Mouse (Mus musculus): ENCODE measurements at regions not wholly inside any gene's neighbourhood (a gene's known extent, or its start where the extent isn't known, plus 50 kb on each side); places are given as distances from the start of the nearest gene placed in this dataset.

- H3K4me1 ChIP-seq (ENCODE audit: control insufficient read depth, insufficient read depth, insufficient read length, low read length) = no peaks in the 10 kb centered on the region
- no peaks in the 10 kb centered on the region for H3K36me3 ChIP-seq (ENCODE audit: control insufficient read depth, insufficient read depth, low read length)
- no peaks in the 10 kb centered on the region for H3K27me3 ChIP-seq (ENCODE audit: control insufficient read depth, insufficient read depth, low read length)
- TF ChIP-seq POLR2A (IDR thresholded peaks at IDR 0.05; ENCODE audit: low read depth, low read length) (no peak), CTCF (IDR thresholded peaks at IDR 0.05; ENCODE audit: extremely low read depth, insufficient read length, insufficient replicate concordance, low read depth, low read length) (no peak)
- WGBS = 85% methylated on average over 1 of the region's 1 CpGs
- H3K27ac ChIP-seq (ENCODE audit: insufficient read depth, low read depth, low read length) = no peak overlapping the region
- no peak overlapping the region for H3K4me3 ChIP-seq (ENCODE audit: low read depth, low read length)
Measured at GRCm38 (mm10) chr10:111662665-111663064, 156.6 kb downstream of the Phlda1 start.

- TF ChIP-seq CTCF (IDR thresholded peaks at IDR 0.05; ENCODE audit: extremely low read depth, insufficient read length, insufficient replicate concordance, low read depth, low read length) (no peak), POLR2A (IDR thresholded peaks at IDR 0.05; ENCODE audit: low read depth, low read length) (no peak)
- Histone ChIP-seq H3K4me3 (ENCODE audit: low read depth, low read length) (no peak overlapping the region), H3K27me3 (ENCODE audit: control insufficient read depth, insufficient read depth, low read length) (no peaks in the 10 kb centered on the region), H3K36me3 (ENCODE audit: control insufficient read depth, insufficient read depth, low read length) (no peaks in the 10 kb centered on the region), H3K27ac (ENCODE audit: insufficient read depth, low read depth, low read length) (no peak overlapping the region), H3K4me1 (ENCODE audit: control insufficient read depth, insufficient read depth, insufficient read length, low read length) (no peaks in the 10 kb centered on the region)
- 65% methylated on average over 14 of the region's 14 CpGs for WGBS
Measured at GRCm38 (mm10) chr10:111665834-111666233, 159.7 kb downstream of the Phlda1 start.

- H3K4me1 ChIP-seq (ENCODE audit: control insufficient read depth, insufficient read depth, insufficient read length, low read length) = no peaks in the 10 kb centered on the region
- H3K36me3 ChIP-seq (ENCODE audit: control insufficient read depth, insufficient read depth, low read length) = no peaks in the 10 kb centered on the region
- WGBS = 93% methylated on average over 13 of the region's 13 CpGs
- no peak overlapping the region for H3K4me3 ChIP-seq (ENCODE audit: low read depth, low read length)
- no peaks in the 10 kb centered on the region for H3K27me3 ChIP-seq (ENCODE audit: control insufficient read depth, insufficient read depth, low read length)
- H3K27ac ChIP-seq (ENCODE audit: insufficient read depth, low read depth, low read length) = no peak overlapping the region
- TF ChIP-seq CTCF (IDR thresholded peaks at IDR 0.05; ENCODE audit: extremely low read depth, insufficient read length, insufficient replicate concordance, low read depth, low read length) (no peak), POLR2A (IDR thresholded peaks at IDR 0.05; ENCODE audit: low read depth, low read length) (no peak)
Measured at GRCm38 (mm10) chr10:111666963-111667362, 160.9 kb downstream of the Phlda1 start.

GRCm38 (mm10) chr10:111668639-111669038, 162.6 kb downstream of the Phlda1 start:
- TF ChIP-seq POLR2A (IDR thresholded peaks at IDR 0.05; ENCODE audit: low read depth, low read length) (no peak), CTCF (IDR thresholded peaks at IDR 0.05; ENCODE audit: extremely low read depth, insufficient read length, insufficient replicate concordance, low read depth, low read length) (no peak)
- H3K27ac ChIP-seq (ENCODE audit: insufficient read depth, low read depth, low read length) = no peak overlapping the region
- WGBS = 73% methylated on average over 1 of the region's 1 CpGs

GRCm38 (mm10) chr10:111669658-111670057, 163.6 kb downstream of the Phlda1 start:
- H3K27ac ChIP-seq (ENCODE audit: insufficient read depth, low read depth, low read length) = no peak overlapping the region
- TF ChIP-seq POLR2A (IDR thresholded peaks at IDR 0.05; ENCODE audit: low read depth, low read length) = no peak
- no peak for TF ChIP-seq CTCF (IDR thresholded peaks at IDR 0.05; ENCODE audit: extremely low read depth, insufficient read length, insufficient replicate concordance, low read depth, low read length)
- no peak overlapping the region for H3K4me3 ChIP-seq (ENCODE audit: low read depth, low read length)
- H3K4me1 ChIP-seq (ENCODE audit: control insufficient read depth, insufficient read depth, insufficient read length, low read length) = no peaks in the 10 kb centered on the region
- no peaks in the 10 kb centered on the region for H3K36me3 ChIP-seq (ENCODE audit: control insufficient read depth, insufficient read depth, low read length)
- 82% methylated on average over 6 of the region's 6 CpGs for WGBS
- H3K27me3 ChIP-seq (ENCODE audit: control insufficient read depth, insufficient read depth, low read length) = no peaks in the 10 kb centered on the region

More at GRCm38 (mm10) chr10:111668639-111669038, 162.6 kb downstream of the Phlda1 start:
- no peaks in the 10 kb centered on the region for H3K27me3 ChIP-seq (ENCODE audit: control insufficient read depth, insufficient read depth, low read length)
- no peaks in the 10 kb centered on the region for H3K36me3 ChIP-seq (ENCODE audit: control insufficient read depth, insufficient read depth, low read length)
- no peak overlapping the region for H3K4me3 ChIP-seq (ENCODE audit: low read depth, low read length)
- no peaks in the 10 kb centered on the region for H3K4me1 ChIP-seq (ENCODE audit: control insufficient read depth, insufficient read depth, insufficient read length, low read length)

GRCm38 (mm10) chr10:111670666-111671065, 164.6 kb downstream of the Phlda1 start:
- 92% methylated on average over 14 of the region's 14 CpGs for WGBS
- H3K27ac ChIP-seq (ENCODE audit: insufficient read depth, low read depth, low read length) = no peak overlapping the region
- H3K27me3 ChIP-seq (ENCODE audit: control insufficient read depth, insufficient read depth, low read length) = no peaks in the 10 kb centered on the region
- TF ChIP-seq POLR2A (IDR thresholded peaks at IDR 0.05; ENCODE audit: low read depth, low read length) = no peak
- TF ChIP-seq CTCF (IDR thresholded peaks at IDR 0.05; ENCODE audit: extremely low read depth, insufficient read length, insufficient replicate concordance, low read depth, low read length) = no peak
- no peak overlapping the region for H3K4me3 ChIP-seq (ENCODE audit: low read depth, low read length)
- no peaks in the 10 kb centered on the region for H3K4me1 ChIP-seq (ENCODE audit: control insufficient read depth, insufficient read depth, insufficient read length, low read length)
- H3K36me3 ChIP-seq (ENCODE audit: control insufficient read depth, insufficient read depth, low read length) = no peaks in the 10 kb centered on the region

GRCm38 (mm10) chr10:111672454-111673316, 166.6 kb downstream of the Phlda1 start:
- no peak overlapping the region for H3K4me3 ChIP-seq (ENCODE audit: low read depth, low read length)
- H3K4me1 ChIP-seq (ENCODE audit: control insufficient read depth, insufficient read depth, insufficient read length, low read length) = no peaks in the 10 kb centered on the region; the same call in 1 of the 2 replicates
- no peaks in the 10 kb centered on the region for H3K27me3 ChIP-seq (ENCODE audit: control insufficient read depth, insufficient read depth, low read length)
- WGBS = 27% methylated on average over 12 of the region's 12 CpGs
- H3K36me3 ChIP-seq (ENCODE audit: control insufficient read depth, insufficient read depth, low read length) = no peaks in the 10 kb centered on the region
- peak overlapping the region; percentile 17; the same call in 1 of the 2 replicates for H3K27ac ChIP-seq (ENCODE audit: insufficient read depth, low read depth, low read length)
- TF ChIP-seq CTCF (IDR thresholded peaks at IDR 0.05; ENCODE audit: extremely low read depth, insufficient read length, insufficient replicate concordance, low read depth, low read length) (no peak), POLR2A (IDR thresholded peaks at IDR 0.05; ENCODE audit: low read depth, low read length) (no peak)

All from small intestine, adult 2 months (tissue).